Mouse (Mus musculus): ENCODE measurements around the gene Bend5. TPM values are rescaled to one million over a fixed set of nuclear protein-coding genes. Genes with fewer than 3 reads are reported as not detected.
A peak's percentile ranks its signal among the peaks of the same experiment; 100 is the strongest.

Gene Bend5
- polyA plus RNA-seq, 1 experiment from 2014 or later = 42.4 TPM

GRCm38 (mm10) chr4:111424371-111424950 is 9.7 kb downstream of the Bend5 start:
- no peak overlapping the region for H3K9ac ChIP-seq (ENCODE audit: low read length)
- H3K4me3 ChIP-seq (ENCODE audit: low read depth, low read length) = no peak overlapping the region
- no peaks in the 10 kb centered on the region for H3K36me3 ChIP-seq (ENCODE audit: control insufficient read depth, insufficient read depth, low read length)
- ATAC-seq (ENCODE audit: insufficient read depth, low FRiP score, low TSS enrichment) = no peak
- no peak overlapping the region for H3K4me2 ChIP-seq (ENCODE audit: low read depth)
- H3K27me3 ChIP-seq (ENCODE audit: control insufficient read depth, insufficient read depth, low read length) = no peaks in the 10 kb centered on the region
- 92% methylated on average over 1 of the region's 1 CpGs for WGBS
- H3K4me1 ChIP-seq (ENCODE audit: control insufficient read depth, insufficient read depth, low read length) = no peaks in the 10 kb centered on the region
- no peak overlapping the region for H3K27ac ChIP-seq (ENCODE audit: low read depth, low read length)
- no peak for DNase-seq (ENCODE audit: low spot score)
- no peaks in the 10 kb centered on the region for H3K9me3 ChIP-seq (ENCODE audit: control insufficient read depth, low read length)

- H3K4me2 ChIP-seq (ENCODE audit: low read depth) = no peak overlapping the region
- no peak overlapping the region for H3K4me3 ChIP-seq (ENCODE audit: low read depth, low read length)
- WGBS = 78% methylated on average over 6 of the region's 6 CpGs
- no peaks in the 10 kb centered on the region for H3K27me3 ChIP-seq (ENCODE audit: control insufficient read depth, insufficient read depth, low read length)
- H3K36me3 ChIP-seq (ENCODE audit: control insufficient read depth, insufficient read depth, low read length) = no peaks in the 10 kb centered on the region
- no peaks in the 10 kb centered on the region for H3K9me3 ChIP-seq (ENCODE audit: control insufficient read depth, low read length)
- no peaks in the 10 kb centered on the region for H3K4me1 ChIP-seq (ENCODE audit: control insufficient read depth, insufficient read depth, low read length)
- no peak overlapping the region for H3K9ac ChIP-seq (ENCODE audit: low read length)
- DNase-seq (ENCODE audit: low spot score) = no peak
- no peak for ATAC-seq (ENCODE audit: insufficient read depth, low FRiP score, low TSS enrichment)
- H3K27ac ChIP-seq (ENCODE audit: low read depth, low read length) = no peak overlapping the region
These were observed 10.4 kb downstream of the Bend5 start for GRCm38 (mm10) chr4:111425170-111425569.

- Histone ChIP-seq H3K36me3 (ENCODE audit: control insufficient read depth, insufficient read depth, low read length) (peaks cover 12% of the 10 kb centered on the region), H3K27me3 (ENCODE audit: control insufficient read depth, insufficient read depth, low read length) (no peaks in the 10 kb centered on the region), H3K4me1 (ENCODE audit: control insufficient read depth, insufficient read depth, low read length) (no peaks in the 10 kb centered on the region), H3K4me3 (ENCODE audit: low read depth, low read length) (no peak overlapping the region), H3K9ac (ENCODE audit: low read length) (no peak overlapping the region), H3K9me3 (ENCODE audit: control insufficient read depth, low read length) (no peaks in the 10 kb centered on the region), H3K4me2 (ENCODE audit: low read depth) (no peak overlapping the region), H3K27ac (ENCODE audit: low read depth, low read length) (no peak overlapping the region)
- WGBS = 93% methylated on average over 2 of the region's 2 CpGs
- ATAC-seq (ENCODE audit: insufficient read depth, low FRiP score, low TSS enrichment) = no peak
- DNase-seq (ENCODE audit: low spot score) = no peak
These were observed 16.4 kb downstream of the Bend5 start for GRCm38 (mm10) chr4:111431186-111431585.

- DNase-seq (ENCODE audit: low spot score) = no peak
- H3K4me1 ChIP-seq (ENCODE audit: control insufficient read depth, insufficient read depth, low read length) = no peaks in the 10 kb centered on the region
- no peak overlapping the region for H3K4me2 ChIP-seq (ENCODE audit: low read depth)
- no peak for ATAC-seq (ENCODE audit: insufficient read depth, low FRiP score, low TSS enrichment)
- no peak overlapping the region for H3K4me3 ChIP-seq (ENCODE audit: low read depth, low read length)
- 67% methylated on average over 5 of the region's 5 CpGs for WGBS
- H3K27me3 ChIP-seq (ENCODE audit: control insufficient read depth, insufficient read depth, low read length) = no peaks in the 10 kb centered on the region
- no peak overlapping the region for H3K9ac ChIP-seq (ENCODE audit: low read length)
- H3K36me3 ChIP-seq (ENCODE audit: control insufficient read depth, insufficient read depth, low read length) = peaks cover 16% of the 10 kb centered on the region
- H3K9me3 ChIP-seq (ENCODE audit: control insufficient read depth, low read length) = no peaks in the 10 kb centered on the region
- no peak overlapping the region for H3K27ac ChIP-seq (ENCODE audit: low read depth, low read length)
These were observed 17.2 kb downstream of the Bend5 start for GRCm38 (mm10) chr4:111432013-111432412.

- WGBS = 90% methylated on average over 5 of the region's 5 CpGs
- DNase-seq (ENCODE audit: low spot score) = no peak
- Histone ChIP-seq H3K36me3 (ENCODE audit: control insufficient read depth, insufficient read depth, low read length) (peaks cover 16% of the 10 kb centered on the region), H3K4me2 (ENCODE audit: low read depth) (no peak overlapping the region), H3K4me3 (ENCODE audit: low read depth, low read length) (no peak overlapping the region), H3K27me3 (ENCODE audit: control insufficient read depth, insufficient read depth, low read length) (no peaks in the 10 kb centered on the region), H3K27ac (ENCODE audit: low read depth, low read length) (no peak overlapping the region), H3K9me3 (ENCODE audit: control insufficient read depth, low read length) (no peaks in the 10 kb centered on the region), H3K9ac (ENCODE audit: low read length) (no peak overlapping the region), H3K4me1 (ENCODE audit: control insufficient read depth, insufficient read depth, low read length) (no peaks in the 10 kb centered on the region)
- ATAC-seq (ENCODE audit: insufficient read depth, low FRiP score, low TSS enrichment) = no peak
These were observed 17.6 kb downstream of the Bend5 start for GRCm38 (mm10) chr4:111432417-111432816.

- DNase-seq (ENCODE audit: low spot score) (no peak), ATAC-seq (ENCODE audit: insufficient read depth, low FRiP score, low TSS enrichment) (no peak)
- Histone ChIP-seq H3K9me3 (ENCODE audit: control insufficient read depth, low read length) (no peaks in the 10 kb centered on the region), H3K27ac (ENCODE audit: low read depth, low read length) (no peak overlapping the region), H3K27me3 (ENCODE audit: control insufficient read depth, insufficient read depth, low read length) (no peaks in the 10 kb centered on the region), H3K36me3 (ENCODE audit: control insufficient read depth, insufficient read depth, low read length) (peaks cover 4% of the 10 kb centered on the region), H3K4me3 (ENCODE audit: low read depth, low read length) (no peak overlapping the region), H3K4me1 (ENCODE audit: control insufficient read depth, insufficient read depth, low read length) (peaks cover 9% of the 10 kb centered on the region), H3K4me2 (ENCODE audit: low read depth) (no peak overlapping the region), H3K9ac (ENCODE audit: low read length) (no peak overlapping the region)
- WGBS = 76% methylated on average over 1 of the region's 1 CpGs
These were observed 26.9 kb downstream of the Bend5 start for GRCm38 (mm10) chr4:111441709-111442108.

- ATAC-seq (ENCODE audit: insufficient read depth, low FRiP score, low TSS enrichment) (no peak), DNase-seq (ENCODE audit: low spot score) (no peak)
- Histone ChIP-seq H3K9me3 (ENCODE audit: control insufficient read depth, low read length) (no peaks in the 10 kb centered on the region), H3K4me3 (ENCODE audit: low read depth, low read length) (no peak overlapping the region), H3K27me3 (ENCODE audit: control insufficient read depth, insufficient read depth, low read length) (no peaks in the 10 kb centered on the region), H3K36me3 (ENCODE audit: control insufficient read depth, insufficient read depth, low read length) (no peaks in the 10 kb centered on the region; the same call in 1 of the 2 replicates), H3K27ac (ENCODE audit: low read depth, low read length) (0 out of 2 replicates have a peak overlapping the region, but pooled peaks have one; percentile 60), H3K4me2 (ENCODE audit: low read depth) (no peak overlapping the region), H3K9ac (ENCODE audit: low read length) (no peak overlapping the region), H3K4me1 (ENCODE audit: control insufficient read depth, insufficient read depth, low read length) (peaks cover 9% of the 10 kb centered on the region)
- WGBS = 96% methylated on average over 1 of the region's 1 CpGs
These were observed 27.8 kb downstream of the Bend5 start for GRCm38 (mm10) chr4:111442435-111443238.

GRCm38 (mm10) chr4:111443906-111444615 is 29.3 kb downstream of the Bend5 start:
- Histone ChIP-seq H3K4me1 (ENCODE audit: control insufficient read depth, insufficient read depth, low read length) (peaks cover 9% of the 10 kb centered on the region), H3K27me3 (ENCODE audit: control insufficient read depth, insufficient read depth, low read length) (no peaks in the 10 kb centered on the region), H3K9me3 (ENCODE audit: control insufficient read depth, low read length) (no peaks in the 10 kb centered on the region), H3K9ac (ENCODE audit: low read length) (no peak overlapping the region), H3K4me3 (ENCODE audit: low read depth, low read length) (no peak overlapping the region), H3K36me3 (ENCODE audit: control insufficient read depth, insufficient read depth, low read length) (no peaks in the 10 kb centered on the region), H3K27ac (ENCODE audit: low read depth, low read length) (peak overlapping the region; percentile 60), H3K4me2 (ENCODE audit: low read depth) (no peak overlapping the region)
- peak; percentile 63 for ATAC-seq (ENCODE audit: insufficient read depth, low FRiP score, low TSS enrichment)
- WGBS = 64% methylated on average over 10 of the region's 10 CpGs
- no peak for DNase-seq (ENCODE audit: low spot score)

Data from neural tube, embryonic 11.5 days (tissue).